12 mouse cellular contexts compared by ENCODE assay signal in the genomic region with DNA sequence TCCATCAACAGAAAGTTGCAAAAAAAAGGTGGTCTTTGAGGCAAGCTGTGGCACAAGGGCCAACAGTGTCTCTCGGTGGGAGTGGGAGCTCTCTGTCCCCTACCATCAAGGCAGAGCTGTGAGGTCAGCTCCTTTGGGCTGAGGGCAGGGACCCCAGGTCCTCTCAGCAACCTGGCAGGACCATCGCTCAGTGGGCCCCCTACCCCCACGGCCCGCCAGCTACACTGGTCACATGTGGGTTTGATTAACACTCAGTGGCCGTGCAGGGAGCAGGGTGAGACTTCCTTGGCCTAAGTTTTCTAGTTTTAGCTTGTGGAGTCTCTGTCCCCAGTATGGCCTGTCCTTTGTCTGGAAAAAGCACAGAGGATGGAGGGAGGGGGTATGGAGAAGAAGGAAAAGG. TPM values are rescaled to one million over a fixed set of nuclear protein-coding genes. Genes with fewer than 3 reads are reported as not detected.
A peak's percentile ranks its signal among the peaks of the same experiment; 100 is the strongest.
DNase-seq lines count a peak whose midpoint lies in the region; ATAC-seq and TF ChIP-seq lines count a peak whose summit lies in the region.
"Had no signal": no experiment of that assay in that cellular context is flagged by ENCODE, and none has a peak within 500 bp of the region (broad histone marks: within the 10 kb centered on the region; RNA-seq: fewer than 3 reads in every experiment).

No protein-coding gene starts in this region.

- no peak for ATAC-seq in lung, embryonic 16.5 days (ENCODE audit: low read depth)
- no peak for ATAC-seq in limb, embryonic 11.5 days (ENCODE audit: insufficient number of reproducible peaks, low FRiP score, low TSS enrichment, low read depth)

- no peak overlapping the region for H3K27ac ChIP-seq in lung, embryonic 16.5 days (ENCODE audit: low read length)
- peak overlapping the region; percentile 82 for H3K27ac ChIP-seq in limb, embryonic 11.5 days (replicated peaks; ENCODE audit: low read depth, low read length)
- no peak overlapping the region for H3K27ac ChIP-seq in olfactory bulb, adult 2 months (ENCODE audit: insufficient read depth, low read depth, low read length)
- H3K27ac ChIP-seq: gastrocnemius, adult 2 months; liver, embryonic 15.5 days had no signal

- 28% methylated on average over 5 of the region's 5 CpGs for WGBS in lung, embryonic 16.5 days
- 76% methylated on average over 5 of the region's 5 CpGs for WGBS in lung, adult 2 months
- 11% methylated on average over 5 of the region's 5 CpGs for WGBS in limb, embryonic 11.5 days
- WGBS in olfactory bulb, adult 2 months = 46% methylated on average over 5 of the region's 5 CpGs

- no peaks in the 10 kb centered on the region for H3K27me3 ChIP-seq in lung, embryonic 16.5 days (ENCODE audit: control insufficient read depth, insufficient read depth, low read depth, low read length)
- no peaks in the 10 kb centered on the region for H3K27me3 ChIP-seq in limb, embryonic 11.5 days (ENCODE audit: control insufficient read depth, insufficient read depth, low read length)

- no peaks in the 10 kb centered on the region for H3K9me3 ChIP-seq in lung, embryonic 16.5 days (ENCODE audit: control insufficient read depth, low read length)
- no peaks in the 10 kb centered on the region for H3K9me3 ChIP-seq in limb, embryonic 11.5 days (ENCODE audit: control insufficient read depth, low read length)
- H3K9me3 ChIP-seq: liver, embryonic 15.5 days had no signal

- H3K4me2 ChIP-seq in lung, embryonic 16.5 days (ENCODE audit: low read depth, low read length) = peak overlapping the region; percentile 73
- peak overlapping the region; percentile 55 for H3K4me2 ChIP-seq in limb, embryonic 11.5 days (ENCODE audit: low read depth, severe bottlenecking)

- no peak overlapping the region for H3K4me3 ChIP-seq in lung, embryonic 16.5 days (ENCODE audit: low read length)
- no peak overlapping the region for H3K4me3 ChIP-seq in lung, adult 2 months (replicated peaks; ENCODE audit: extremely low read depth, low read depth, low read length)
- H3K4me3 ChIP-seq in limb, embryonic 11.5 days (ENCODE audit: low read depth, low read length) = peak overlapping the region; percentile 85
- H3K4me3 ChIP-seq in olfactory bulb, adult 2 months (ENCODE audit: insufficient read depth, low read depth, low read length) = 0 out of 2 replicates have a peak overlapping the region, but pooled peaks have one; percentile 9
- H3K4me3 ChIP-seq: liver, embryonic 15.5 days had no signal

- no peak for TF ChIP-seq CTCF in lung, adult 2 months (IDR thresholded peaks at IDR 0.05; ENCODE audit: insufficient read depth, low read length)
- TF ChIP-seq CTCF in olfactory bulb, adult 2 months (IDR thresholded peaks at IDR 0.05; ENCODE audit: insufficient read depth, low read depth, low read length) = no peak

- H3K9ac ChIP-seq in lung, embryonic 16.5 days (ENCODE audit: low read length) = peak overlapping the region; percentile 44; the same call in 1 of the 2 replicates
- peak overlapping the region; percentile 97 for H3K9ac ChIP-seq in limb, embryonic 11.5 days (ENCODE audit: low read length)
- H3K9ac ChIP-seq: liver, embryonic 15.5 days had no signal

- peaks cover 3% of the 10 kb centered on the region; the same call in 1 of the 2 replicates for H3K4me1 ChIP-seq in lung, embryonic 16.5 days (replicated peaks; ENCODE audit: control insufficient read depth, insufficient read depth, low read length)
- H3K4me1 ChIP-seq in lung, adult 2 months (ENCODE audit: control insufficient read depth, insufficient read depth, low read length) = no peaks in the 10 kb centered on the region
- peaks cover 14% of the 10 kb centered on the region for H3K4me1 ChIP-seq in limb, embryonic 11.5 days (ENCODE audit: control insufficient read depth, insufficient read depth, low read length)
- peaks cover 23% of the 10 kb centered on the region for H3K4me1 ChIP-seq in olfactory bulb, adult 2 months (ENCODE audit: control insufficient read depth, insufficient read depth, low read length)

- peak; percentile 36 for DNase-seq in cerebellum, adult 9-11 months
- DNase-seq in cerebellum, postnatal 10 days = no peak
- DNase-seq in lung, adult 2 months = no peak
- peak; percentile 65 for DNase-seq in limb, embryonic 11.5 days (ENCODE audit: low spot score)
- DNase-seq in gastrocnemius, postnatal 25 days = no peak
- DNase-seq in frontal cortex, postnatal 36 days (ENCODE audit: low spot score in 2 of 2) = no peak
- DNase-seq: adrenal gland, postnatal 25 days; cerebellum, postnatal 36 days; gastrocnemius, adult 2 months had no signal

- H3K36me3 ChIP-seq in lung, embryonic 16.5 days (ENCODE audit: control insufficient read depth, insufficient read depth, low read length) = no peaks in the 10 kb centered on the region
- H3K36me3 ChIP-seq in limb, embryonic 11.5 days (ENCODE audit: control insufficient read depth, insufficient read depth, low read length) = no peaks in the 10 kb centered on the region
- H3K36me3 ChIP-seq: liver, embryonic 15.5 days had no signal

- TF ChIP-seq POLR2A in lung, adult 2 months (IDR thresholded peaks at IDR 0.05; ENCODE audit: borderline replicate concordance, extremely low read depth, low read depth, low read length) = no peak
- TF ChIP-seq POLR2A in olfactory bulb, adult 2 months (IDR thresholded peaks at IDR 0.05; ENCODE audit: insufficient read depth, low read depth, low read length) = no peak

RNA-seq across cellular contexts. Expression of a gene that starts 1.5 kb away (rescaled TPM):
- polyA plus RNA-seq in lung, embryonic 16.5 days (2015; fragmentation: Nextera tagmentation; extraction: Ambion mirVana) = 11.0 and 12.1 TPM in 2 replicates
- 3.6 and 4.7 TPM in 2 replicates for polyA plus RNA-seq in lung, adult 2 months (2012; rRNA removed)
- 51.3 and 54.8 TPM in 2 replicates for polyA plus RNA-seq in limb, embryonic 11.5 days (2014; fragmentation: Nextera tagmentation; extraction: Ambion mirVana)
- not detected in 2 replicates for polyA plus RNA-seq in olfactory bulb, adult 2 months (2012; ENCODE audit: insufficient read depth, insufficient read length, low replicate concordance, missing spikeins)
- total RNA-seq in gastrocnemius, postnatal 25 days (2021) = under 1 TPM; 0.26 to 0.54 TPM

RNA-seq across cellular contexts. Expression of a gene that starts 8.1 kb away (rescaled TPM):
- 12.2 and 13.6 TPM in 2 replicates for polyA plus RNA-seq in lung, embryonic 16.5 days (2015; fragmentation: Nextera tagmentation; extraction: Ambion mirVana)
- 11.2 and 14.0 TPM in 2 replicates for polyA plus RNA-seq in lung, adult 2 months (2012; rRNA removed)
- 5.9 and 7.2 TPM in 2 replicates for polyA plus RNA-seq in limb, embryonic 11.5 days (2014; fragmentation: Nextera tagmentation; extraction: Ambion mirVana)
- not detected in 2 replicates for polyA plus RNA-seq in olfactory bulb, adult 2 months (2012; ENCODE audit: insufficient read depth, insufficient read length, low replicate concordance, missing spikeins)
- 1 to 10 TPM; 5.1 to 5.9 TPM for total RNA-seq in gastrocnemius, postnatal 25 days (2021)

RNA-seq across cellular contexts. Expression of a gene that starts 15.0 kb away (rescaled TPM):
- 73.4 and 83.4 TPM in 2 replicates for polyA plus RNA-seq in lung, embryonic 16.5 days (2015; fragmentation: Nextera tagmentation; extraction: Ambion mirVana)
- polyA plus RNA-seq in lung, adult 2 months (2012; rRNA removed) = 162 and 200 TPM in 2 replicates
- polyA plus RNA-seq in limb, embryonic 11.5 days (2014; fragmentation: Nextera tagmentation; extraction: Ambion mirVana) = 67.9 and 68.1 TPM in 2 replicates
- not detected in 2 replicates for polyA plus RNA-seq in olfactory bulb, adult 2 months (2012; ENCODE audit: insufficient read depth, insufficient read length, low replicate concordance, missing spikeins)
- 10 to 100 TPM; 17.3 to 21.4 TPM for total RNA-seq in gastrocnemius, postnatal 25 days (2021)

RNA-seq across cellular contexts. Expression of a gene that starts 32.8 kb away (rescaled TPM):
- 11.8 and 12.9 TPM in 2 replicates for polyA plus RNA-seq in lung, embryonic 16.5 days (2015; fragmentation: Nextera tagmentation; extraction: Ambion mirVana)
- 110 and 150 TPM in 2 replicates for polyA plus RNA-seq in lung, adult 2 months (2012; rRNA removed)
- polyA plus RNA-seq in limb, embryonic 11.5 days (2014; fragmentation: Nextera tagmentation; extraction: Ambion mirVana) = 59.3 and 60.9 TPM in 2 replicates
- 128 TPM in 1 of 2 replicates, not detected in the other for polyA plus RNA-seq in olfactory bulb, adult 2 months (2012; ENCODE audit: insufficient read depth, insufficient read length, low replicate concordance, missing spikeins)
- total RNA-seq in gastrocnemius, postnatal 25 days (2021) = 10 to 100 TPM; 33.7 to 34.8 TPM

RNA-seq across cellular contexts. Expression of a gene that starts 40.2 kb away (rescaled TPM):
- 3.9 and 5.6 TPM in 2 replicates for polyA plus RNA-seq in lung, embryonic 16.5 days (2015; fragmentation: Nextera tagmentation; extraction: Ambion mirVana)
- polyA plus RNA-seq in lung, adult 2 months (2012; rRNA removed) = 29.9 and 31.5 TPM in 2 replicates
- polyA plus RNA-seq in limb, embryonic 11.5 days (2014; fragmentation: Nextera tagmentation; extraction: Ambion mirVana) = 4.7 and 6.5 TPM in 2 replicates
- not detected in 2 replicates for polyA plus RNA-seq in olfactory bulb, adult 2 months (2012; ENCODE audit: insufficient read depth, insufficient read length, low replicate concordance, missing spikeins)
- total RNA-seq in gastrocnemius, postnatal 25 days (2021) = 1 to 10 TPM; 1.2 to 1.6 TPM

Comparison
In these comparisons a context has a peak if more than half of its experiments do, and no peak if none do; other contexts are left out.
1. DNase-seq: peak in cerebellum, adult 9-11 months (single experiment) and limb, embryonic 11.5 days (single experiment); none in cerebellum, postnatal 10 days (0 of 2), lung, adult 2 months (single experiment), gastrocnemius, postnatal 25 days (single experiment) and frontal cortex, postnatal 36 days (0 of 2).
2. H3K4me3 ChIP-seq: peak in limb, embryonic 11.5 days (single experiment) and olfactory bulb, adult 2 months (single experiment); none in lung, embryonic 16.5 days (single experiment) and lung, adult 2 months (single experiment).